Mouse (Mus musculus): ENCODE results near the gene Grip2. TPM values are rescaled to one million over a fixed set of nuclear protein-coding genes. Genes with fewer than 3 reads are reported as not detected.

The Grip2 gene
- 10 to 100 TPM in 1 of 2 experiments, 1 to 10 TPM in 1; 9.6 to 10.6 TPM for total RNA-seq (2021)
- long read RNA-seq, full-length matches to known transcripts: 1 of 4 reads
- long read RNA-seq, partial matches to known transcripts: 0 of 4 reads
- long read RNA-seq, other reads (novel, unspliced or antisense): 3 of 4 reads

DNA sequence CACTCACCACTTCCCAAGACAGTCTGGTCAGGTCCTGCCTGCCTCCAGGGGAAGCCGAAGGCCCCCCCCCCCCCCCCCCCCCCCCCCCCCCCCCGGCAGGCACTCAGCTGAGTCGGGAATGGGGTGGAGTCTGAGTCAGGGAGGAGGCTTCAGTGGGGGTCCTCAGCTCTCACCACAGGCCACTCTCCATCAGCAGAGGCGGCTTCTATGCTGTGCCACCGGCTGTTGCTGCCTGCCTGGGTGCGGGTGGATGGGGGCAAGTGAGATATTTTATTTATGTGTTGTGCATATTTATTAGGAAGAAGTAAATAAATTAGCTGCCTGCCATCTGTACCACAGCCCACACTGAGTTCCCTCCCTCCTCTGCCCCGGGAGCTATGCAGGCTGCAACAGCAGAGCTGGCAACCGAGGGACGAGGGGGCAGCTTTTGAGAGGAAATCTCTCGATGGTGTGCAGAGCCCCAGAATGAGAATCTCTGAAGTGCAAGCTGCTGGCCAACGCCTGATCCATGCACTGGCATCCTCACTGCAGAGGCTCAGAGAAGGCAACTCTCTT, at the start of gene Grip2:
Gene Grip2, minus strand, starts transcription at position 235 of the 555 bp plus-strand sequence.
- DNase-seq (ENCODE audit: low spot score in 2 of 2): peak in 1 of 2 experiments; percentile 30

DNA sequence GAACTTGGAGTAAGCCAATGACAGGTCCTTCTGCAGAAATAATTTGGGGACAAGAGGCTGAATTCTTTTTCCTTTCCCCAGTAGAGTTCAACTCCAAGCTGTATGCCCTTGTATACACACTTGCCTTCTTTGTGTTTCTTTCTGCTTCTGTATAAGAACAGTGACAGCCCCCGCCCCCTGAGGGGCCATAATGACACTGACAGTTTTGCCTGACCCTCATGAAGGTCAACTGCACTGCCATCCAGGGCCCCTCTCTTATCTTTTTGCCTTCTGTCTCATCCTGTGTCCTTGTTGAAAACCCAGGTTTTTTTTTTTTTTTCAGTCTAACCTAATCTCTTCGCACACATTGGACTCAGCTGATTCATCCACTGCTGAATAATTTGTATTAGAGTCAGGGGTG, 45.7 kb upstream of the Grip2 start:
- DNase-seq (ENCODE audit: low spot score in 2 of 2): no peak

DNA sequence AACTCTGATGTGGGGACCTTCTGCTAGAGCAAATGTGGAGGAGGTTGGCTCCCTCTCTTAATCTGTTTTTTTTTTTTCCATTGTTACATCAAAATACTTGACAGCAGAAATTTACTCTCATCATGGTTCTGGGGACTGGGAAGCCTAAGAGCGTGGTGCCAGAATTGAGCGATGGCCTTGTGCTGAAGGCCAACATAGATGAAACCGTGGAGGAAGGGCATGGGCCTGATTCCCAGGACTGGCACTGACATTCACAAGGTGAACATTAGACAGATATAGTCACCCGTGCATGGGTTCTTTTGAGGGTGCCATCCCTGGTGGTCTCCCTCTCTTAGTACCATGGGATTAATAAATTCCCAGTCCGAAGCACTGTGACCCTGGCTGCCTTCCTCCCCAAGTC, 41.0 kb upstream of the Grip2 start:
- no peak for DNase-seq (ENCODE audit: low spot score in 2 of 2)

DNA sequence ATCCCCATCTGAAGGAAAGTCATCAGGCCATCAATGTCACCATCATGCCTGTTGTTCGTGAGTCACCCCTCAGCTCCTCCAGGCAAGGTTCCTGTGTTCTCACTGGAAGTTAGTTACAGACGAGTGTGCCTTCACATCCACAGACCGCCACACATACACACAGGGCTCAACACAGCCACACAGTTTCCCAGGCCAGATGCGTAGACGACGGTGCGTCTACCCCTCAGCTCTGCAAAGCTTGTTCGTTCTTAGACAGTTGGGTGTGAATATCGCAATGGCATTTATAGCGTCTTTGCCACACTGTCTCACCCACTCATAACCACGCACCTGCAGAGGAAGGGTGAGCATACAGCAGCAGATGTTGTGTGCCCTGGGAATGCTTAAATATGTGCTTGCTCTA, 38.6 kb upstream of the Grip2 start:
- DNase-seq (ENCODE audit: low spot score in 2 of 2): no peak

DNA sequence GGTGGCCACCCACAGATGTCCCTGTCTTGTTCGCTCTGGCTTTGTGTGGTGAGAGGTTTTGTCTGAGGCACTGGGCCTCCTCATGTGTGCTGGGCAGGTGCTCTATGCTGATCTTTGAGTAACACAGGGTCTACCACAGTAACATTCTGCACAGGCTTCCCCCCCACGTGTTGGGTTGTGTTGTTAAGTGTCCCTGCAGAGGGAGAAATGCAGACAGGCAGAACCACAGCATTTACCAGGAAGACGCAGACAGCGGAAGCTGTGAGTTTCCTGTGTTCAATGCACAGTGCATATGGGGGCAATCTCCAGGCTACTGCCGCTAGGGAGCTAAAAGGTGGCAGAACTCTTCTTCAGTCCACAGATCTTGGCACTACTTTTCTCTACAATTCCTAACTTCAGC, 37.5 kb upstream of the Grip2 start:
- no peak for DNase-seq (ENCODE audit: low spot score in 2 of 2)

DNA sequence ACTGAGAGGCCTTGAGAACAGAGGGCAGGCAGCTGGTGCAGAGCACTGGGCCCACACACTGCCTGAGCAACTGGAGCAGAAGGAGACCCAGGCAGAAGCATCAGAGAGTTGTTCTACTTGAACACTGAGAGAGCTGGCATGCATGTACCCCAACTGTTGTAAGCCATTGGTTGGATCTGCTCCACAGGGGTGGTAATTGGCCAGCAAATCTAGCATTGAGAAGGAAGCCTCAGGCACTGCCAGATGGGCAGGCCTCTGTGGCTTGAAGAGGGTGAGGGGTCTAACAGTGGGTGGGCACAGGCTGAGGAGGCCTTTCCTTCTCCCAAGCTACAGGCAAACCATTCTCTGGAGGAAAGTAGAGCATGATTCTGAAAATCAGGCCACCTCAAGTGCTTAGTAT, 35.8 kb upstream of the Grip2 start:
- DNase-seq (ENCODE audit: low spot score in 2 of 2): peak; percentile 28 to 35

DNA sequence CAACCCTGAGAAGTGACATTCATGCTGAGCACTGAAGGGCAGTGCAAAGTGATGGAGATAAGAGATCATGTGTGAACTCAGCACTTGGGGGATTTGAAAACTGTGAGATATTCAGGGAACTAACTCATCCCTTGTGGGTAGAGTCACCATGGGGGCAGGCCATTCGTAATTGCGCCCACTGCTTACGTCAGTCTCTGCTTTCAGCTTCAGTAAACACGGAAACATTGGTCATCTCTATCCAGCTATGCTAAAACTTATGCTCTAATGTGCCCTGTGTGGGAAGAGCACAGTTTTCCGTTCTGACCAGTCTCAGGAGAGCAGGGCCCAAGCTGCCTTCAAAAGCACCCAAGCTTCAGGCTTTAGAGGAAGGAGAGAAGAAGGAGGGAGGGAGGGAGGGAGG, 31.3 kb upstream of the Grip2 start:
- DNase-seq (ENCODE audit: low spot score in 2 of 2): no peak

DNA sequence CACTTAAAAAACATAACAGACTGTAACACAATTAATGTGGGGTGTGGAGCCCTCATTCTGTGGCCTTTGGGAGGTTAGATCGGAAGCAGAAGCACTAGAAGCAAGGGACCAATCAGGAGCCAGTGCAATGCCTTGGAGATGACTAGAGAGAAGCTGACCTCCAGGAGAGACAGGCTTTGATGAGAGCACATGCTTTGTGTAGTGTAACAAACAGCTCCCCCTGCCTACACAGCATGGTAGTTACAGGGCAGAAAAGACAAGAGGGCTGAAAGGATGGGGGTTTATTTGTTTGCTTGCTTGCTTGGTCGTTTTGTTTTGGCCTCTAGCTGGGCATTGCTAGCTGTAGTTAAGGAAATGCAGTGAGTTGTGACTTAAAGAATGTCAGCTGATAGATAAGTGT, 25.5 kb upstream of the Grip2 start:
- DNase-seq (ENCODE audit: low spot score in 2 of 2): peak; percentile 50 to 53

DNA sequence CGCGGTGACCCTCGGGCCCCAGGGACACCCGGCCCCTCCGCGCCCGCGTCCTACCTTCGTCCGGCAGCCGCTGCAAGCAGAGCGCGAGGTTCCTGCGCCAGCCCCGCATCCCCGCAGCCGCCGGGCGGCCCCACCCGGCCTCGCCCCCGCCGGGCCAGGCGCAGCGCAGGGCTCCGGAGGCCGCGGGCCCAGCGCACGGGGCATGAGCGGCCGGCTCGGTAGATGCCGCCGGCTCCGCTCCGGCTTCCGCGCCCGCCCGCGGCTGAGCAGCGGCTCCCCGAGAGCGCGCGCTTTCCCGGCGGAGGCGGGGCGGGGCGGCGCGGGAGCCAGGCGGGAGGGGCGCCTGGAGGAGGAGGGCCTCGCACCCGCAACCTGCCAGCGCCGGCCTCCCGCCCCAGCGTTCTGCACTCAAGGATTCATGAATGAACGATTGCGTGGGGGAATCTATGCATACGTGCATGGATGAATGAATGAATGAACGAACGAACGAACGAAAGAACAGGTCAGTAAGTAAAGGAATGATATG, 16.6 kb upstream of the Grip2 start:
- DNase-seq (ENCODE audit: low spot score in 2 of 2): peak in 1 of 2 experiments; percentile 36

DNA sequence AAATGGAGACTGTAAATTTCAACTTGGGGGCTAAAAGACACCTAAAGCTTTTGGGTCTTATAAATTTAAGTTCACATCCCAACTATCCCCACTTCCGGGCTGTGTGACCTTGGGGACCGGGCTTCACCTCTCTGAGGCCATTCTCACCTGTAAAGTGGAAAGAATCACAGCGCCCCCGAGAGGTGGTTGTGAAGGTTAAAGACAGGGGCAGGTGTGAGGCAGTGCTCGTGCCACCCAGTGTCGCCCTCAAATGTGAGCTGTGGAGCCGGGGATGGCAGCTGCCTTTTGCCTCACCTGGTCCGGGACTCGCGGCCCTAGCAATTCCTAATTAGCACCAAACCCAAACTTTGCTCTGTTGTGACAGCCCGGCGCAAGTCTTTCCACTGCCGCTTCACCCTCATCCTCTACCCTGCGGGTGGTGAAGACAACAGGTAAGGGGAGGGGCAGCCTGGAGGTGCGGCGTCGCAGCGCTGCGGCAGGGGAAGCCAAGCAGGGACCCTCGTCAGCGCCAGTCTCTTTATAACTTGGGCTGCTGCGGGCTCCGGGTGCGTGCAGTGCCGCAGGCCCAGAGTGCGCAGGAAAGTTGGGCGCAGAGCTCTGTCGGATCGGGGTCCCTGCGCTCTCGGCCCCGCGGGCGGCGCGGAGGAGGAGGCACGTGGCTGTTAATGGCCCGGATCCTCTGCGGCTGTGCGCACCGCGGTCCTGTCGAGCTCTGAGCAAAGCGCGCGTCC, 16.0 kb upstream of the Grip2 start:
- DNase-seq (ENCODE audit: low spot score in 2 of 2): peak in 1 of 2 experiments; percentile 29

DNA sequence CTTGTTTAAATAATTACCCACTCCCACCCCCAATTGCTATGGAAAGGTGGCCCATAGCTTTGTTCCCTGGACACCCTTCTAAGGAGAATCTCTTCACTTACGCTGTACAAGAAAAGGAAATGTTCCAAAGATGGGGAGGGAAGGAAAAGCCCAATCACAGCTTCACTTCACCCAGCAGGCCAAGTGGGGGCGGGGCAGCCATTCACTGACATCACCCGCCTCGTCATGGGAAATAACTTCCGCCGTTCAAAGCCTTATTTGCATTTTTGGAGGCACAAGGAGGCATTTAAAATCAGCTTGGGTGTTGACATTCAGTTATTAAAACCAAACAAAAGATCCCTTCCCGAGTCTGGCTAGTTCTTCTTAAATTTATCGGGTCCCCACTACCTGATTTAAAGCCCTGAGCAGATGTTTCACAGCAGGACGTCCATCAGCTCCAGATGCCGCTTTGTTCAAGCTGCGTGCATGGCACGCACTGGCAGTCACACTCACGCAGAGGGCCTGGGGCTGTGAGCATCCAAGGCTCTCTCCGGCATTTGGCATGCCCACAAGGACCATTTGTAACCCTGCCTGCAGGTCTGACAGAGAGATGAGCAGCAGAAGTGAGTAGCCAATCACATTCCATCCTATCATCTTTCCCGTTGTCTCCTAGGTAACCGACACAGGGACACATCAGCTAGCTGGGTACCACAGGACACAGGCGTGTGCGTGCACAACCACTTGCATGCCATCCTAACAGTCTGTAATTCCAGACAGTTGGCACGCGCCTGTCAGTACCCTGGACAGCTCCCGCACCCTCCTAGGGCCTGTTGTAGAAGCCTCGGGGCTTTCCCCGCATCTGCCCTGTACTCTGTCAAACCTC, 12.2 kb upstream of the Grip2 start:
- peak; percentile 72 to 84 for DNase-seq (ENCODE audit: low spot score in 2 of 2)

DNA sequence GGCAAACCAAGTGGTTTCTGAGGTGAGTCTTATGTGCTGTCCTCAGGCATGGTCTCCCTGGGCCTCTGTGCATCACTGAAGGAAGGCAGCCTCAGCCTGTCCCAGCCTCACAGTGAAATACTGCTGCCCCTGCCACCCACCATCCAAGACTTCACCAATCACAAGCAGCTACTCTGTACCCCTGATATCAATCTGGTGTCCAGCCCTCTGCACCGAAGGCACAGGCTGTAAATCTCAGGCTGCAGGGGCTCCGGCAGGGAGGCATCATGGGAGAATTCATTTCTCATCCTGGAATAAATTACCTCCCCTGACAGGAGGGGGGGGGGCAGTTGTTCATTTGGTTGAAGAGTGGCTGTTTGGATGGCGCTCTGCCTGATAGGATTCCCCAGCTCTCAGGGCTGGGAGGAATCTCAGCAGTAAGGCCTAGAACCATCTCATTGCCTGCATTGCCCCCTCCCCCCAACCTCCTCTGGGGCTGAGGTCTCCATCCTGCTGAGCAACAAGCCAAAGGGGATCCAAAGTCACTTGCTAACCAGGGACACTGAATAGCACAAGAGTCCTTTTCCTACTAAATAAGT, 5.9 kb upstream of the Grip2 start:
- DNase-seq (ENCODE audit: low spot score in 2 of 2): no peak

DNA sequence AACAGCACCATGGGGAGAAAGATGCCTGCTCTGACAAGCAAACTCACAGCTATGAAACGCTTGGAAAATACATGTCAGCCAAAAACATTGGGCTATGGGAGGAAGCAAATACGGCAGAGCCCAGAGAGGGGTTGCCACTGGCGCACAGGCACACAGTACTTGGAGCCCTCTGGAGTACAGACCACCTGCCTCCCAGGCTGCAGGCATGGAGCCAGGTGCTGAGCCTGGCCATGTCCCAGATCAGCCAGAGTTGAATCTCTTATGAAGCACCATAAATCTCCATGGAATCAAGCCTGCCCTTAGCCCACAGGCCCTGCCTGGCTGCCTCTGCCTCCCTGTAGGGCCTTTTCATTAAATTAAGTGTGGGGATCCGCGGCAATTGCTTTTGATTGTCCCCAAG, 876 bp upstream of the Grip2 start:
- DNase-seq (ENCODE audit: low spot score in 2 of 2): no peak

DNA sequence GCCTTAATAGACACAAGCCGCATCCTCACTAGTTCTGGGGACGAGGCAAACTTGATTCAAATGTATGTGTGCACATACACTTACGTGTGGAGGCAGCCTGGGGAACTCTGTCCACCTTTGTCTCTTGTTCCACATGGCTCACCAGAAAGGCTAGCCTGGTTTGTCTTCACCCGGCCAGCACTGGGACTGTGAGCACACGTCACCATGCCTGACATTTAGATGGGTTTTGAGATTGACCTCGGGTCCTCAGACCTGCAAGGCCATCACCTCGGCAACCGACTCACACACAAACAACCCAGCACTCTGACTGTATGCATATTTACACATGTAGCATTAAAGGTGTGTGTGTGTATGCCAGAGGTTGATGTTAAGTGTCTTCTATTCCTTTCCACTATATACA, 8.8 kb downstream of the Grip2 start:
- DNase-seq (ENCODE audit: low spot score in 2 of 2): no peak

DNA sequence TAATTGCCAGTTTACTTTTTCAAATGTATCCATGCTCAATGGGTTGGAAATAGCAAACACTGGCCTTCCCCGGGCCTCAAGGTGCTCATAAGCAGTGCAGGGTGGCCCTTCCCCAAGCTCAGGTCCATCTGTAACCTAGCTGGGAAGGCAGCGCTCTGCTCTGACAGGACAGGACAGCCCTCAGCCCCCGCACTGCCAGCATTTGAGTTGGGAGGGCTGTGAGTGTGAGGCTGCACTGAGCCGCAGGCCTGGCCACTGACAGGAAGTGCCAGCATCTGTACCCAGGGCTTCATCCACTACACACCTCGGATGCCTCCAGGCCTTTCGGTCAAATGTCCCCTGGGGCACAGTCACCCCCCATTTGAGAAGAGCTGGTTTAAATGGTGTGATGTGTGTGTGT, 11.1 kb downstream of the Grip2 start:
- no peak for DNase-seq (ENCODE audit: low spot score in 2 of 2)

DNA sequence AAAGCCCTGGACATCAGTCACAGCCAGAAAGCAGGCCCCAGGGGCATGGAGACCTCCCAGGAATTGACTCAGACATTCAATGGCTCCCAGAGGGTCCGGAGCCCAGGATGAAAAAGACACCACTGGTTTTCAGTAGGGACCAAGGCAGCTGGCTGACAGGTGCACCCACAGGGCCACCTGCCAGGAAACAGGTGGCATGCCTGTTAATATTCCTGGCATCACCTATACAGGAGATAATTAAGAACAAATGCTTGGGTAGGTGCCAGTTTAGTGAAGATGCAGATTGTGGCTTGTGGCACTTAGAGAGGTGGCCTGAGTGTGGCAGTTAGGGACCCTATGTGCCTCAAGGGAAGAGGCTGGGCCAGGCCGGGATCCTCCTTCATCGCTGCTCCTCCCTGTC, 13.4 kb downstream of the Grip2 start:
- no peak for DNase-seq (ENCODE audit: low spot score in 2 of 2)

DNA sequence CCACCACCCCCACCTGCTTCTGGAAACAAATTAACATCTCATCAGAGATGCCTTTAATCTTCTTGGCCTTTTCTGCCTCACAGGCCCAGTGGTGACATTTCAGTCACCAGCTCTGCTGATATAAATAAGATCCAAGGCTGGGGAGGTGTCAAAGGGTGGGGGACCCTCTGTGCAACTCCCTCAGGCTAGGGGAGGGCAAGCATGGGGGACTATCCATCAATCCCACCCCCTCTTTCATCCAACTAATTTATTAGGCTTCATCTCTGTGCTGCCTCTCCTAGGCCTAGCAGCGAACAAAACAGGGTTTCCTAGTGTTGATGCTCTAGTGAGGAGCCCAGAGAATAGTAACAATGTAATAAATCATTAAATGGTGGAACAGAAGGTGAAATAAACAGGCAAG, 17.0 kb downstream of the Grip2 start:
- no peak for DNase-seq (ENCODE audit: low spot score in 2 of 2)

DNA sequence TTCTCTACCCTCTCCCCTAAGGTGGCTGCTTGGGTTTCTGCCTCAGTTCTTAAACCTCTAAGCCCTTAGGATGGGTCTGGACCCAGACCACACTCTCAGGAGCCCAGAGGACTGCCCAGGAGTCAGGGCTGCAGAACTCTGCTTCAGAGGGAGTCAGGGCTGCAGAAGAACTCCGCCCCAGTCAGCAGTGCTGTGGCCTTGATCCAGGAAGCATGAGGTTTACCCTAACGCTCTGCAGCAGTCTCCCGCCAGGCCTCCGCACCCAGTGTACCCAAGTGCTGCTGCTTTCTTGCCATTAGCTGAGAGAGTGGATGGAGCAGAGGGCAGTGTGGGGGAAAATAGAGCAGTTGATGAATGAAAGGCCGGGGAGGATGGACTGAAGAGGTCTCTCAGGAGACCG, 19.0 kb downstream of the Grip2 start:
- DNase-seq (ENCODE audit: low spot score in 2 of 2): no peak

DNA sequence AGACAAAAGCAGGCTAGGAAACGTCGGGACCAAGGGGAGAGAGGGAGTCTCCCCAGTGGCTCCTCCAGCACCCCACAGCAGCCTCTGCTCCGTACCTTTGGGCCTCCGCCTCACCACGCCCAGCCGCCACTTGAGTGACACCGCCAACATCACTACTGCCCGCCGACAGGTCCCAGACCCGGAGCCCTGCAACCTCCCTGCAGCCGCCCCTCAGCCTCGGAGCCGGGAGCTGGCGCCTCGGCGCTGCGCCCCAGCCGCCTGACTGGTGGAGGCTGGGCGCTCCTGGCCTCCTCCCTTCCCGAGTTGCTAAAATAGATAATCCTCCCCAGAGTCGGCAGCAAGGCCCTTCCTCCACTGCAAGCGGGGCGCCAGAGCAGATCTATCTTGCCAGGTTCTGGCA, 19.9 kb downstream of the Grip2 start:
- DNase-seq (ENCODE audit: low spot score in 2 of 2): no peak

DNA sequence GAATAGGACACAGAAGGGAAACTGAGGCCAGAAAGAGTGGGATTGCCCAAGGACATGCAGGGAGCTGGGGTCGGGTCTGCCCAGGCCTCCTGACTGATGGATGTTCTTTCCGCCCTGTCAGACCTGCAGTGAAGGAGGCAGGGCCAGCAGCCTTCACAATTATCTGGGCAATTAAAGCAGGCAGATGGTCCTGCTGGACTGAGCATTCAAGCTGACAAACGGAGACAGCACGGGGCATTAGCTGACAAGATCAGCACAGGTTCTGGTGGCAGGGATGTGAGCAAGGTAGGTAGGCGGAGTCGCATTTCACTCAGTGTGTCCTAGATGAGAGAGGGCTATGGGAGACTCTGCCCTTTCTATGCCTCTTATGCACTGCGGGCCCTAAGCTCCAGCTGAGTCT, 22.9 kb downstream of the Grip2 start:
- no peak for DNase-seq (ENCODE audit: low spot score in 2 of 2)

DNA sequence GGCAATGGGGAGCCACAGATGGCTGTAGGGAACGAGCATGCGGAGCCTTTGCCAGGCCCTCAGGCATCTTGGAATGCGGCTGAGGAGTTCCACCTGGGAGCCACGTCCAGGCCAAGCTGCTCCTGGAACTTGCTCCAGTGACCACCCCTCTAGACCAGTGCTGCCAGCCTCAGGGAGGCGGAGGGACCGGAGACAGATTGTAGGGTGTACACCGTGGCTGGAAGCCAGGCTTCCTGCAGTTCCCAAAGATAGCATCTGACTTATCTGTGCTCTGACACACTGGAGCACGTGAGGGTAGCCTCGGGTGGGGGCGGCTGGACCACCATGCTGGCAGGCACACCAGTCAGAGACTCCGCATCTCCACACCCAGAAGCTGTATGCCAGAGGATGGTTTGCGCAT, 28.6 kb downstream of the Grip2 start:
- peak; percentile 22 to 35 for DNase-seq (ENCODE audit: low spot score in 2 of 2)
